Mouse (Mus musculus) midbrain, embryonic 14.5 days (tissue): ENCODE measurements around the gene Rgs4. TPM values are rescaled to one million over a fixed set of nuclear protein-coding genes. Genes with fewer than 3 reads are reported as not detected.
A peak's percentile ranks its signal among the peaks of the same experiment; 100 is the strongest.

Source experiments
- ATAC-seq: fragments of 200-750 bp; cut with Nextera tagmentation; 2 replicates; pipeline ENCODE4 v1.8.0; 2017; ENCODE audit warnings: moderate number of reproducible peaks, moderate library complexity; ENCODE audit not compliant: low FRiP score, low TSS enrichment
- DNase-seq: peaks from one replicate; pipeline ENCODE4 v3.0.0-alpha.2; 2015
- H3K27ac ChIP-seq: fragments of 300-500 bp; sonication (generic); replicated peaks from 2 replicates; pipeline ENCODE4 v1.5.1; 2014; ENCODE audit warnings: mild to moderate bottlenecking, low read depth, low read length, moderate library complexity
- H3K27me3 ChIP-seq: fragments of 300-500 bp; sonication (generic); 2 replicates; pipeline ENCODE4 v1.6.1; 2014; ENCODE audit warnings: low read length, control low read depth, mixed read lengths; ENCODE audit not compliant: control insufficient read depth, insufficient read depth
- H3K36me3 ChIP-seq: fragments of 300-500 bp; sonication (generic); 2 replicates; pipeline ENCODE4 v1.6.1; 2014; ENCODE audit warnings: low read length, control low read depth; ENCODE audit not compliant: control insufficient read depth, insufficient read depth
- H3K4me1 ChIP-seq: fragments of 300-500 bp; sonication (generic); 2 replicates; pipeline ENCODE4 v1.6.1; 2014; ENCODE audit warnings: mild to moderate bottlenecking, antibody characterized with exemption, low read length, control low read depth; ENCODE audit not compliant: control insufficient read depth, insufficient read depth
- H3K4me2 ChIP-seq: fragments of 300-500 bp; sonication (generic); 2 replicates; pipeline ENCODE4 v1.6.1; 2014; ENCODE audit warnings: mild to moderate bottlenecking, low read length, moderate library complexity
- H3K4me3 ChIP-seq: fragments of 300-500 bp; sonication (generic); replicated peaks from 2 replicates; pipeline ENCODE4 v1.5.1; 2014; ENCODE audit warnings: low read depth, low read length
- H3K9ac ChIP-seq: fragments of 300-500 bp; sonication (generic); replicated peaks from 2 replicates; pipeline ENCODE4 v1.6.1; 2014; ENCODE audit warnings: mild to moderate bottlenecking, low read length, moderate library complexity
- H3K9me3 ChIP-seq: fragments of 300-500 bp; sonication (generic); 2 replicates; pipeline ENCODE4 v1.6.1; 2016; ENCODE audit warnings: low read length, control low read depth, mixed read lengths; ENCODE audit not compliant: control insufficient read depth
- WGBS: fragments of 180-500 bp; shearing (Covaris S2); extraction: QIAGEN DNeasy Blood & Tissue Kit; methylation state at CpG from one replicate; pipeline ENCODE4 v1.1.7; 2014; 5-methylcytosine and 5-hydroxymethylcytosine counted together
- polyA plus RNA-seq: library from polyadenylated mRNA; unstranded; fragments of >200 nt; fragmentation: Nextera tagmentation; extraction: Ambion mirVana; gene quantifications from 2 replicates; pipeline ENCODE4 v1.2.1, GENCODE M21; 2014

The Rgs4 gene
- polyA plus RNA-seq, 1 experiment from 2014 or later: 48.7 TPM

GRCm38 (mm10) chr1:169748439-169748838 is 997 bp upstream of the Rgs4 start:
- WGBS: 22% methylated on average over 5 of the region's 5 CpGs
- DNase-seq: peak; percentile 62

GRCm38 (mm10) chr1:169747902-169748301 is 460 bp upstream of the Rgs4 start:
- ATAC-seq (0 out of 2 replicates have a peak, but pooled peaks have one; percentile 22), DNase-seq (no peak)
- H3K27me3 ChIP-seq: no peaks in the 10 kb centered on the region
- no peaks in the 10 kb centered on the region for H3K9me3 ChIP-seq
- no peaks in the 10 kb centered on the region for H3K36me3 ChIP-seq
- peak overlapping the region; percentile 39 for H3K9ac ChIP-seq
- H3K4me1 ChIP-seq: peaks cover 11% of the 10 kb centered on the region
- H3K4me3 ChIP-seq: peak overlapping the region; percentile 34
- peak overlapping the region; percentile 58 for H3K4me2 ChIP-seq
- WGBS: 32% methylated on average over 6 of the region's 6 CpGs
- H3K27ac ChIP-seq: peak overlapping the region; percentile 66

More at GRCm38 (mm10) chr1:169748439-169748838, 997 bp upstream of the Rgs4 start:
- no peaks in the 10 kb centered on the region for H3K9me3 ChIP-seq
- no peaks in the 10 kb centered on the region for H3K36me3 ChIP-seq
- no peaks in the 10 kb centered on the region for H3K27me3 ChIP-seq
- peak overlapping the region; percentile 58 for H3K4me2 ChIP-seq
- H3K9ac ChIP-seq: no peak overlapping the region
- H3K27ac ChIP-seq: peak overlapping the region; percentile 38; the same call in 1 of the 2 replicates
- H3K4me1 ChIP-seq: peaks cover 11% of the 10 kb centered on the region
- ATAC-seq: no peak
- H3K4me3 ChIP-seq: no peak overlapping the region

GRCm38 (mm10) chr1:169741147-169741546 is 6.3 kb downstream of the Rgs4 start:
- no peak for ATAC-seq
- Histone ChIP-seq H3K4me3 (no peak overlapping the region), H3K9ac (no peak overlapping the region)

GRCm38 (mm10) chr1:169737231-169737630 is 10.2 kb downstream of the Rgs4 start:
- H3K9ac ChIP-seq: no peak overlapping the region
- no peaks in the 10 kb centered on the region for H3K36me3 ChIP-seq
- no peaks in the 10 kb centered on the region for H3K27me3 ChIP-seq
- H3K4me3 ChIP-seq: no peak overlapping the region
- ATAC-seq (no peak), DNase-seq (no peak)
- no peak overlapping the region for H3K27ac ChIP-seq
- no peaks in the 10 kb centered on the region for H3K9me3 ChIP-seq
- H3K4me2 ChIP-seq: no peak overlapping the region
- H3K4me1 ChIP-seq: no peaks in the 10 kb centered on the region
- 88% methylated on average over 6 of the region's 6 CpGs for WGBS

More at GRCm38 (mm10) chr1:169741147-169741546, 6.3 kb downstream of the Rgs4 start:
- H3K36me3 ChIP-seq: no peaks in the 10 kb centered on the region
- no peaks in the 10 kb centered on the region for H3K4me1 ChIP-seq
- H3K9me3 ChIP-seq: no peaks in the 10 kb centered on the region
- no peak overlapping the region for H3K27ac ChIP-seq
- WGBS: 89% methylated on average over 5 of the region's 5 CpGs
- H3K4me2 ChIP-seq: no peak overlapping the region
- H3K27me3 ChIP-seq: no peaks in the 10 kb centered on the region
- DNase-seq: no peak

- Histone ChIP-seq H3K27ac (no peak overlapping the region), H3K4me2 (no peak overlapping the region), H3K36me3 (no peaks in the 10 kb centered on the region), H3K9ac (no peak overlapping the region), H3K27me3 (no peaks in the 10 kb centered on the region), H3K4me1 (no peaks in the 10 kb centered on the region), H3K9me3 (no peaks in the 10 kb centered on the region), H3K4me3 (no peak overlapping the region)
- DNase-seq (no peak), ATAC-seq (no peak)
- 91% methylated on average over 6 of the region's 6 CpGs for WGBS
Measured at GRCm38 (mm10) chr1:169736139-169736538, 11.3 kb downstream of the Rgs4 start.

GRCm38 (mm10) chr1:169730599-169731100 is 16.8 kb downstream of the Rgs4 start:
- H3K4me1 ChIP-seq: no peaks in the 10 kb centered on the region
- H3K4me3 ChIP-seq: no peak overlapping the region
- H3K4me2 ChIP-seq: no peak overlapping the region
- no peaks in the 10 kb centered on the region for H3K27me3 ChIP-seq
- no peak for DNase-seq
- no peak for ATAC-seq
- no peak overlapping the region for H3K27ac ChIP-seq
- H3K36me3 ChIP-seq: no peaks in the 10 kb centered on the region
- no peak overlapping the region for H3K9ac ChIP-seq
- WGBS: 44% methylated on average over 7 of the region's 7 CpGs
- no peaks in the 10 kb centered on the region for H3K9me3 ChIP-seq

- Histone ChIP-seq H3K27ac (no peak overlapping the region), H3K4me2 (no peak overlapping the region), H3K9ac (no peak overlapping the region), H3K4me3 (no peak overlapping the region), H3K36me3 (no peaks in the 10 kb centered on the region), H3K27me3 (no peaks in the 10 kb centered on the region), H3K4me1 (no peaks in the 10 kb centered on the region), H3K9me3 (no peaks in the 10 kb centered on the region)
- no peak for DNase-seq
- 83% methylated on average over 3 of the region's 3 CpGs for WGBS
- no peak for ATAC-seq
Measured at GRCm38 (mm10) chr1:169726319-169726718, 21.1 kb downstream of the Rgs4 start.

- DNase-seq: no peak
Measured at GRCm38 (mm10) chr1:169721836-169722235, 25.6 kb downstream of the Rgs4 start.

GRCm38 (mm10) chr1:169704395-169705087 is 42.9 kb downstream of the Rgs4 start:
- H3K4me3 ChIP-seq: no peak overlapping the region

More at GRCm38 (mm10) chr1:169721836-169722235, 25.6 kb downstream of the Rgs4 start:
- H3K4me3 ChIP-seq: no peak overlapping the region
- no peaks in the 10 kb centered on the region for H3K9me3 ChIP-seq
- no peak overlapping the region for H3K9ac ChIP-seq
- H3K27me3 ChIP-seq: no peaks in the 10 kb centered on the region
- WGBS: 81% methylated on average over 2 of the region's 2 CpGs
- no peaks in the 10 kb centered on the region for H3K4me1 ChIP-seq
- no peak overlapping the region for H3K4me2 ChIP-seq
- H3K36me3 ChIP-seq: no peaks in the 10 kb centered on the region
- no peak for ATAC-seq
- no peak overlapping the region for H3K27ac ChIP-seq

More at GRCm38 (mm10) chr1:169704395-169705087, 42.9 kb downstream of the Rgs4 start:
- no peaks in the 10 kb centered on the region for H3K27me3 ChIP-seq
- no peaks in the 10 kb centered on the region for H3K36me3 ChIP-seq
- H3K4me1 ChIP-seq: no peaks in the 10 kb centered on the region
- no peaks in the 10 kb centered on the region for H3K9me3 ChIP-seq
- DNase-seq: no peak
- H3K9ac ChIP-seq: no peak overlapping the region
- no peak overlapping the region for H3K27ac ChIP-seq
- H3K4me2 ChIP-seq: no peak overlapping the region
- ATAC-seq: no peak
- 92% methylated on average over 4 of the region's 4 CpGs for WGBS
